Mouse (Mus musculus): ENCODE results near the gene Il22ra2. TPM values are rescaled to one million over a fixed set of nuclear protein-coding genes. Genes with fewer than 3 reads are reported as not detected.

Gene Il22ra2
- polyA plus RNA-seq (2016; fragmentation: Nextera tagmentation; extraction: Ambion mirVana) = not detected in 2 replicates

- no peaks in the 10 kb centered on the region for H3K4me1 ChIP-seq
- H3K9ac ChIP-seq (replicated peaks) = no peak within 1 kb of the TSS
- 87% methylated on average over 2 of the region's 2 CpGs for WGBS
- H3K4me3 ChIP-seq = no peak within 1 kb of the TSS
- H3K9me3 ChIP-seq = no peaks in the 10 kb centered on the region
- ATAC-seq (ENCODE audit: low FRiP score, low read depth) = no peak
- H3K27ac ChIP-seq (replicated peaks) = no peak within 1 kb of the TSS
- no peaks in the 10 kb centered on the region for H3K27me3 ChIP-seq
- H3K36me3 ChIP-seq = no peaks in the 10 kb centered on the region
- H3K4me2 ChIP-seq (replicated peaks) = no peak within 1 kb of the TSS
These were observed at the start of gene Il22ra2 for GRCm38 (mm10) chr10:19621408-19622048. TSS of gene Il22ra2 (plus strand) at chr10:19621998.

GRCm38 (mm10) chr10:19577571-19577970, 44.2 kb upstream of the Il22ra2 start:
- 85% methylated on average over 3 of the region's 3 CpGs for WGBS
- ATAC-seq (ENCODE audit: low FRiP score, low read depth) = no peak

GRCm38 (mm10) chr10:19578001-19578400, 43.8 kb upstream of the Il22ra2 start:
- H3K9me3 ChIP-seq = no peaks in the 10 kb centered on the region
- no peak overlapping the region for H3K4me3 ChIP-seq
- no peak overlapping the region for H3K27ac ChIP-seq (replicated peaks)
- no peak for ATAC-seq (ENCODE audit: low FRiP score, low read depth)
- no peaks in the 10 kb centered on the region for H3K4me1 ChIP-seq
- no peaks in the 10 kb centered on the region for H3K36me3 ChIP-seq
- H3K9ac ChIP-seq (replicated peaks) = no peak overlapping the region
- 88% methylated on average over 6 of the region's 6 CpGs for WGBS
- no peaks in the 10 kb centered on the region for H3K27me3 ChIP-seq
- H3K4me2 ChIP-seq (replicated peaks) = no peak overlapping the region

More at GRCm38 (mm10) chr10:19577571-19577970, 44.2 kb upstream of the Il22ra2 start:
- no peaks in the 10 kb centered on the region for H3K4me1 ChIP-seq
- no peaks in the 10 kb centered on the region for H3K36me3 ChIP-seq
- no peaks in the 10 kb centered on the region for H3K27me3 ChIP-seq
- no peak overlapping the region for H3K4me2 ChIP-seq (replicated peaks)
- no peaks in the 10 kb centered on the region for H3K9me3 ChIP-seq
- H3K4me3 ChIP-seq = no peak overlapping the region
- H3K9ac ChIP-seq (replicated peaks) = no peak overlapping the region
- no peak overlapping the region for H3K27ac ChIP-seq (replicated peaks)

GRCm38 (mm10) chr10:19578409-19578986, 43.3 kb upstream of the Il22ra2 start:
- Histone ChIP-seq H3K36me3 (no peaks in the 10 kb centered on the region), H3K27ac (replicated peaks) (no peak overlapping the region), H3K9ac (replicated peaks) (no peak overlapping the region), H3K27me3 (no peaks in the 10 kb centered on the region), H3K4me1 (no peaks in the 10 kb centered on the region), H3K9me3 (no peaks in the 10 kb centered on the region), H3K4me3 (no peak overlapping the region), H3K4me2 (replicated peaks) (no peak overlapping the region)
- 83% methylated on average over 9 of the region's 9 CpGs for WGBS
- no peak for ATAC-seq (ENCODE audit: low FRiP score, low read depth)

GRCm38 (mm10) chr10:19580660-19581059, 41.1 kb upstream of the Il22ra2 start:
- no peak for ATAC-seq (ENCODE audit: low FRiP score, low read depth)
- Histone ChIP-seq H3K4me1 (no peaks in the 10 kb centered on the region), H3K4me2 (replicated peaks) (no peak overlapping the region), H3K9ac (replicated peaks) (no peak overlapping the region), H3K9me3 (no peaks in the 10 kb centered on the region), H3K36me3 (no peaks in the 10 kb centered on the region), H3K27me3 (no peaks in the 10 kb centered on the region), H3K27ac (replicated peaks) (no peak overlapping the region), H3K4me3 (no peak overlapping the region)
- WGBS = 67% methylated on average over 3 of the region's 3 CpGs

GRCm38 (mm10) chr10:19581844-19582582, 39.8 kb upstream of the Il22ra2 start:
- Histone ChIP-seq H3K27ac (replicated peaks) (no peak overlapping the region), H3K36me3 (no peaks in the 10 kb centered on the region), H3K9ac (replicated peaks) (no peak overlapping the region), H3K27me3 (no peaks in the 10 kb centered on the region), H3K4me2 (replicated peaks) (no peak overlapping the region), H3K4me3 (no peak overlapping the region), H3K9me3 (no peaks in the 10 kb centered on the region), H3K4me1 (no peaks in the 10 kb centered on the region)
- ATAC-seq (ENCODE audit: low FRiP score, low read depth) = no peak
- 78% methylated on average over 9 of the region's 9 CpGs for WGBS

- ATAC-seq (ENCODE audit: low FRiP score, low read depth) = no peak
- H3K9me3 ChIP-seq = no peaks in the 10 kb centered on the region
- 83% methylated on average over 7 of the region's 7 CpGs for WGBS
- H3K27ac ChIP-seq (replicated peaks) = no peak overlapping the region
- H3K4me1 ChIP-seq = no peaks in the 10 kb centered on the region
- no peak overlapping the region for H3K9ac ChIP-seq (replicated peaks)
- no peaks in the 10 kb centered on the region for H3K27me3 ChIP-seq
- H3K4me2 ChIP-seq (replicated peaks) = no peak overlapping the region
- H3K36me3 ChIP-seq = no peaks in the 10 kb centered on the region
- H3K4me3 ChIP-seq = no peak overlapping the region
These were observed 38.9 kb upstream of the Il22ra2 start for GRCm38 (mm10) chr10:19582806-19583430.

- H3K9me3 ChIP-seq = no peaks in the 10 kb centered on the region
- no peak for ATAC-seq (ENCODE audit: low FRiP score, low read depth)
- no peaks in the 10 kb centered on the region for H3K27me3 ChIP-seq
- WGBS = 82% methylated on average over 2 of the region's 2 CpGs
- no peak overlapping the region for H3K4me3 ChIP-seq
- H3K27ac ChIP-seq (replicated peaks) = no peak overlapping the region
- no peak overlapping the region for H3K9ac ChIP-seq (replicated peaks)
- no peaks in the 10 kb centered on the region for H3K36me3 ChIP-seq
- H3K4me2 ChIP-seq (replicated peaks) = no peak overlapping the region
- no peaks in the 10 kb centered on the region for H3K4me1 ChIP-seq
These were observed 37.7 kb upstream of the Il22ra2 start for GRCm38 (mm10) chr10:19584064-19584463.

GRCm38 (mm10) chr10:19584846-19585245, 37.0 kb upstream of the Il22ra2 start:
- peaks cover 2% of the 10 kb centered on the region; the same call in 1 of the 2 replicates for H3K27me3 ChIP-seq
- 86% methylated on average over 1 of the region's 1 CpGs for WGBS
- H3K4me1 ChIP-seq = no peaks in the 10 kb centered on the region
- H3K9me3 ChIP-seq = no peaks in the 10 kb centered on the region
- H3K9ac ChIP-seq (replicated peaks) = no peak overlapping the region
- H3K36me3 ChIP-seq = no peaks in the 10 kb centered on the region
- no peak overlapping the region for H3K4me3 ChIP-seq
- H3K27ac ChIP-seq (replicated peaks) = no peak overlapping the region
- H3K4me2 ChIP-seq (replicated peaks) = no peak overlapping the region
- no peak for ATAC-seq (ENCODE audit: low FRiP score, low read depth)

GRCm38 (mm10) chr10:19585860-19586259, 35.9 kb upstream of the Il22ra2 start:
- no peak overlapping the region for H3K27ac ChIP-seq (replicated peaks)
- no peak overlapping the region for H3K9ac ChIP-seq (replicated peaks)
- WGBS = 88% methylated on average over 5 of the region's 5 CpGs
- no peak overlapping the region for H3K4me3 ChIP-seq
- H3K9me3 ChIP-seq = no peaks in the 10 kb centered on the region
- no peak overlapping the region for H3K4me2 ChIP-seq (replicated peaks)
- no peaks in the 10 kb centered on the region for H3K36me3 ChIP-seq
- no peak for ATAC-seq (ENCODE audit: low FRiP score, low read depth)
- H3K4me1 ChIP-seq = no peaks in the 10 kb centered on the region
- H3K27me3 ChIP-seq = peaks cover 11% of the 10 kb centered on the region; the same call in 1 of the 2 replicates

- 87% methylated on average over 3 of the region's 3 CpGs for WGBS
- ATAC-seq (ENCODE audit: low FRiP score, low read depth) = no peak
- H3K4me3 ChIP-seq = no peak overlapping the region
These were observed 34.5 kb upstream of the Il22ra2 start for GRCm38 (mm10) chr10:19587281-19587680.

GRCm38 (mm10) chr10:19589626-19590025, 32.2 kb upstream of the Il22ra2 start:
- Histone ChIP-seq H3K36me3 (no peaks in the 10 kb centered on the region), H3K27me3 (peaks cover 11% of the 10 kb centered on the region; the same call in 1 of the 2 replicates)
- WGBS = 92% methylated on average over 12 of the region's 12 CpGs

More at GRCm38 (mm10) chr10:19587281-19587680, 34.5 kb upstream of the Il22ra2 start:
- Histone ChIP-seq H3K4me2 (replicated peaks) (no peak overlapping the region), H3K9me3 (no peaks in the 10 kb centered on the region), H3K36me3 (no peaks in the 10 kb centered on the region), H3K4me1 (0 out of 2 replicates have a peak, but pooled peaks cover 2% of the 10 kb centered on the region), H3K27me3 (peaks cover 11% of the 10 kb centered on the region; the same call in 1 of the 2 replicates), H3K27ac (replicated peaks) (no peak overlapping the region), H3K9ac (replicated peaks) (no peak overlapping the region)

More at GRCm38 (mm10) chr10:19589626-19590025, 32.2 kb upstream of the Il22ra2 start:
- H3K4me3 ChIP-seq = no peak overlapping the region
- no peak overlapping the region for H3K4me2 ChIP-seq (replicated peaks)
- ATAC-seq (ENCODE audit: low FRiP score, low read depth) = no peak
- no peaks in the 10 kb centered on the region for H3K9me3 ChIP-seq
- no peak overlapping the region for H3K27ac ChIP-seq (replicated peaks)
- no peak overlapping the region for H3K9ac ChIP-seq (replicated peaks)
- H3K4me1 ChIP-seq = peaks cover 10% of the 10 kb centered on the region

All from midbrain, embryonic 12.5 days (tissue).